Mouse (Mus musculus): Measurements from ENCODE around the gene Crebzf. TPM values are rescaled to one million over a fixed set of nuclear protein-coding genes. Genes with fewer than 3 reads are reported as not detected.

Crebzf gene
- 38.8 and 41.2 TPM in 2 replicates for polyA plus RNA-seq (2015; fragmentation: Nextera tagmentation; extraction: Ambion mirVana)

DNA sequence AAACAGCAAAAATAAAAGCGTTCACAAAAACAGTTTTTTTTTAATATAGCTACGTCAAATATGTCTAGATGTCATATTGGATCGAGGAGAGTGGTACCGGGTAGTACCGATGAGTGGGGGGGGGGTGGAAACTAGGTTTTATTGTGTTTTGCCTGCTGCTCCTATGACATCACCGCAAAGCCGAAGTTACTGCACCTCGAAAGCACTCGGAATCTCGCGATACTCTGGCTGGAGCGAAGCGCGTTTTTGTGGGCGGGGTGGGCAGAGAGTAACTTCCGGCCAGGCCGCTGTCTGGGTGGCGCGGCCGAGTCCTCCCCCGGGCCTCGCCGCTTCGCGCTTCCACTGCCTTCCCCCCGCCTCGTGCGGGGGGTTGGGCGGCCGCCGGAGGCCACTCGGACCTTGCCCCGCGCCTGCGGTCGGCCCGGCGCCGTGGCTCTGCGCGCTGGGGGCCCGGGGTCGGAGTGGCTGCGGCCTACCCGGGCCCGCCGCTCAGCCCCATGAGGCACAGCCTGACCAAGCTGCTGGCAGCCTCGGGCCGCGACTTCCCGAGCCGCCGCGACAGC, at the start of gene Crebzf:
Crebzf (plus strand) TSS at position 212 of the 563 bp plus-strand sequence.
- under 1% methylated on average over 41 of the region's 54 CpGs for WGBS
- peak within 1 kb of the TSS; percentile 99 for H3K4me2 ChIP-seq
- peak within 1 kb of the TSS; percentile 98 for H3K4me3 ChIP-seq
- peaks cover 5% of the 10 kb centered on the region for H3K36me3 ChIP-seq
- peak within 1 kb of the TSS; percentile 99 for H3K9ac ChIP-seq
- H3K4me1 ChIP-seq (replicated peaks) = peaks cover 14% of the 10 kb centered on the region
- H3K9me3 ChIP-seq = no peaks in the 10 kb centered on the region
- H3K27ac ChIP-seq (replicated peaks) = peak within 1 kb of the TSS; percentile 98
- ATAC-seq (ENCODE audit: low read depth) = peak; percentile 96
- H3K27me3 ChIP-seq = no peaks in the 10 kb centered on the region

DNA sequence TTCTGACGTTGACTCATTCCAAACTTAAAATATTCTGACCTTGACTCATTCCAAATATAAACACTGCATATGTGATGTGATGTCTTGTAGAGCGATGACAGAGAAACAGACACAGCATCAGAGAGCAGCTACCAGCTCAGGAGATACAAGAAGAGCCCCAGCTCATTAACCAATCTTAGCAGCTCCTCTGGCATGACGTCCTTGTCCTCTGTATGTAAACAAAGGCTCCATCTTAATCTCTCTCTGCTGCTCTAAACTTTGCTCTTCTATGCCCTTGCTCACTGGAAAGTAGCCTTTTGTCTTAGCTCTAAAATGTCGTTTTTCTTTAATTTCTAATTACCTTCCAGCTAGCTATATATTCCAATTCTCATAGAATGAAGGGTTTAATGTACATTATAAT, 47.5 kb upstream of the Crebzf start:
- H3K27ac ChIP-seq (replicated peaks) = no peak overlapping the region
- no peak overlapping the region for H3K9ac ChIP-seq
- no peaks in the 10 kb centered on the region for H3K27me3 ChIP-seq
- H3K36me3 ChIP-seq = no peaks in the 10 kb centered on the region
- ATAC-seq (ENCODE audit: low read depth) = no peak
- WGBS = 70% methylated on average over 4 of the region's 4 CpGs
- H3K4me1 ChIP-seq (replicated peaks) = no peaks in the 10 kb centered on the region
- H3K4me2 ChIP-seq = no peak overlapping the region
- H3K4me3 ChIP-seq = no peak overlapping the region
- no peaks in the 10 kb centered on the region for H3K9me3 ChIP-seq

DNA sequence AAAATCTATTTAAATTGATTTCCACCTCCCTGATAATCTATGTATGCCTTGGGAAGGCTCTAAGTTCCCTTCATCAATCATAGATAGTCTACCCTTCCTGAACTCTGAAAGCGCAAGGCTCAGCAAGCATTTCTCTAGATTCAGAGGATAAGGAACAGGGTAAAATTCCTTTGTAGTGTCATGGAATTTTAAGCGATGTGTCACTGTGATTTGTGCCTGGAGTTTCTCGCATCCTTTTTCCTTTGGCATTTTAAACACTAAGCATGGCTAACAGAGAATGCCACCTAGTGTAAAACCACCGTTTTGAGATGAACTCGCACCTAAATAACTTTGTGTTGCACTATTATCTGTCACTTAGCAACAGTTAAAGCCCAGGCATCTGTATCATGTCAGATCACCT, 46.6 kb upstream of the Crebzf start:
- Histone ChIP-seq H3K9me3 (no peaks in the 10 kb centered on the region), H3K4me1 (replicated peaks) (no peaks in the 10 kb centered on the region), H3K9ac (no peak overlapping the region), H3K4me3 (no peak overlapping the region), H3K4me2 (no peak overlapping the region), H3K36me3 (no peaks in the 10 kb centered on the region), H3K27ac (replicated peaks) (no peak overlapping the region), H3K27me3 (no peaks in the 10 kb centered on the region)
- 56% methylated on average over 5 of the region's 5 CpGs for WGBS
- ATAC-seq (ENCODE audit: low read depth) = no peak

DNA sequence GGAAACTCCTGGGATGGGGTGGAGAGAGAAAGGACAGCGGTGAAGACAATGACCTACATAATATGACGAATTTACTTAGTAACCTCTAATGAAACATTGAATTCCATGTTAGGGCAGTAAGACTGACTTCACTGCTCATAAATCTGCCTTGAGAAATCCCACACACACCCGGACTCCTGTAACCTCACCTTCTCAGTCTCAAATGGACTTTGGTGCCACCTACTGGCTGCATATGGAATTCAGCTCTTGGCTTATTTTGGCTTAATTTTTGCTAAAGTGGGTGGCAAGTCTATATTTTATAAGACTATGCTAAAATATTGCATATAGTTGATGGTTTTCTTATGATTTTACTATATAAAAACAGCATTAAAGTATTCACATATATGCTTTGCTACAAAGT, 32.6 kb upstream of the Crebzf start:
- H3K4me3 ChIP-seq = no peak overlapping the region
- no peaks in the 10 kb centered on the region for H3K27me3 ChIP-seq
- 44% methylated on average over 3 of the region's 3 CpGs for WGBS
- H3K27ac ChIP-seq (replicated peaks) = no peak overlapping the region
- no peak for ATAC-seq (ENCODE audit: low read depth)
- H3K9me3 ChIP-seq = no peaks in the 10 kb centered on the region
- no peaks in the 10 kb centered on the region for H3K36me3 ChIP-seq
- H3K4me1 ChIP-seq (replicated peaks) = no peaks in the 10 kb centered on the region
- H3K4me2 ChIP-seq = no peak overlapping the region
- no peak overlapping the region for H3K9ac ChIP-seq

DNA sequence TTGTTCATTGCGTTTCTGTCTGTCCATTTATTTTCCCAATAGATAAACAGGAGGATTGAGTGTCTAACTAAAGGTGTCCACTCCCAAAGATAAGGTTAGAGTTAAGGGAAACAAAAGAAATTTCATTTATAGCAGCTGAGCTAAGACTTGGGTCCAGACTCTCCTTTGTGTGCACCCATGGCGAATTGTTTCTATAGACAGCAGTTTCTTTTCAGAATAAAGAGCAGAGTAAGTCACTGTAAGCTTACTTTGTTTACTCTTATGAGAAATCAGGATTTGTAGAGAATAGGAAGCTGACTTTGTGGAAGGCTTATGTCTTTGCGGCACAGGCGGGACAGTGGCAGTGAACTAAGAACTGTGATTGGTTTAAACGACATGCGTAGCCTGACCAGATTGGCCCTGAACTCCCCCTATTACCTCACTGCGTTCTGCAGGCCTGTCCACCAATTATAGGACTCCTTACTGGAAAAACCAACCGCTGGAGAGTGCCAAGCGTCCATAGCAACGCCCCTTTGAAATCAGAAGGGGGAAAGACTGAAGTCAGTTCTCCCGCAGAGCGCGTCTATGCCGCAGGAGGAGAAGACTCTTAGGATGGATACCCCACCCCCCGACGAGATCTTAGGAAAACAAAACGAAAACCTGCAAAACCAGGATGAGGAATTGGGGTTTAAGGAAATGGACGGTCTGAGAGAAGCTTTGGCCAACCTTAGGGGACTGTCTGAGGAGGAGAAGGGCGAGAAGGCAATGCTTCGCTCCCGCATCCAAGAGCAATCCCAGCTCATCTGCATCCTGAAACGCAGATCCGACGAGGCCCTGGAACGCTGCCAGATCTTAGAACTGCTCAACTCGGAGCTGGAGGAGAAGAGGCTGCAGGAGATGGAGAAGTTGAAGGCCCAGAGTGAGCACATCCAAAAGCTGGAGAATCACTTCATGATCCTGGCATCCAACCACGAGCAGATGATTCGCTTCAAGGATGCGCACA, 16.2 kb upstream of the Crebzf start, which contains the start of gene Ccdc89:
Ccdc89 (plus strand) TSS at position 558 of the 982 bp plus-strand sequence.
- WGBS = 19% methylated on average over 29 of the region's 29 CpGs
- Histone ChIP-seq H3K27ac (replicated peaks) (peak within 1 kb of the TSS; percentile 46; the same call in 1 of the 2 replicates), H3K4me2 (peak within 1 kb of the TSS; percentile 69), H3K9ac (peak within 1 kb of the TSS; percentile 70), H3K27me3 (no peaks in the 10 kb centered on the region), H3K4me1 (replicated peaks) (peaks cover 10% of the 10 kb centered on the region), H3K36me3 (no peaks in the 10 kb centered on the region), H3K4me3 (peak within 1 kb of the TSS; percentile 43), H3K9me3 (no peaks in the 10 kb centered on the region)
- ATAC-seq (ENCODE audit: low read depth) = peak; percentile 100

DNA sequence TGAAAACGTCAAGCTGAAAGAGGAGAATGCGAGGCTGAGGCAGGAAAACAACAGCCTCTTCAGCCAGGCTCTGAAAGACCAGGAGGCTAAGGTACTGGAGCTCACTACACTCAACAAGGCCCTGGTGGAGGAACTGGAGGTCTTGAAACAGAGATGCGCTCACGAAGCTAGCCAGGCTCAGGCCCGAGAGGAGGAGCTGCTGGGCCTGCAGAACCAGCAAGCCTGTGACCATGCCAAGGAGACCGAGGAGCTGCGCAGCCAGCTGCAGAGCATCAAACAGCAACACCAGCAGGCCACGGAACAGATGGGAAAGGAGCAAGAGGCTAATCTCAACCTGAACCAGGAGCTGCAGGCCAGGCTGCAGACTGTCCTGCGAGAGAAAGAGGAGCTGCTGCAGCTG, 15.5 kb upstream of the Crebzf start:
- H3K4me1 ChIP-seq (replicated peaks) = peaks cover 10% of the 10 kb centered on the region
- H3K36me3 ChIP-seq = no peaks in the 10 kb centered on the region
- H3K27ac ChIP-seq (replicated peaks) = no peak overlapping the region
- no peak for ATAC-seq (ENCODE audit: low read depth)
- peak overlapping the region; percentile 69 for H3K4me2 ChIP-seq
- 69% methylated on average over 9 of the region's 9 CpGs for WGBS
- peak overlapping the region; percentile 43 for H3K4me3 ChIP-seq
- peak overlapping the region; percentile 70 for H3K9ac ChIP-seq
- no peaks in the 10 kb centered on the region for H3K9me3 ChIP-seq
- H3K27me3 ChIP-seq = no peaks in the 10 kb centered on the region

DNA sequence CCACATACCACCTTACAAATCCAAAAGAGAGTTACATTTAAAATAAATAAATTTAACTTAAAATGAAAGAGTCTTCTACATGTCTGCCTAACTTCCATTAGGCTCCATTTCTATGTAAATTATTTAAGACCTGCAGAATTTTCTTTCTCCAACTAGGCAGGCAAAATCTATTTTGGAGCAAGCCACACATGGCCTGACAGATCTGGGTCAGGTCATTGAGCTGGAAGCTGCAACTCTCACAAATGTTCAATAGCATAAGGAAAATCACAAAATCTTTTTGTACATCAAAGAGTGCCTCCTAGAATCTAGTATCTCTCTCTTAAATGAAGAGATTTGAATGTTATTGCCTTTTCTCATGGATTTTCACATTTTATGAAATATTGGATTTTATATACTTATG, 10.3 kb upstream of the Crebzf start:
- H3K4me1 ChIP-seq (replicated peaks) = peaks cover 3% of the 10 kb centered on the region
- H3K4me3 ChIP-seq = no peak overlapping the region
- H3K27me3 ChIP-seq = no peaks in the 10 kb centered on the region
- no peaks in the 10 kb centered on the region for H3K9me3 ChIP-seq
- H3K4me2 ChIP-seq = no peak overlapping the region
- no peak overlapping the region for H3K27ac ChIP-seq (replicated peaks)
- no peaks in the 10 kb centered on the region for H3K36me3 ChIP-seq
- no peak for ATAC-seq (ENCODE audit: low read depth)
- no peak overlapping the region for H3K9ac ChIP-seq

DNA sequence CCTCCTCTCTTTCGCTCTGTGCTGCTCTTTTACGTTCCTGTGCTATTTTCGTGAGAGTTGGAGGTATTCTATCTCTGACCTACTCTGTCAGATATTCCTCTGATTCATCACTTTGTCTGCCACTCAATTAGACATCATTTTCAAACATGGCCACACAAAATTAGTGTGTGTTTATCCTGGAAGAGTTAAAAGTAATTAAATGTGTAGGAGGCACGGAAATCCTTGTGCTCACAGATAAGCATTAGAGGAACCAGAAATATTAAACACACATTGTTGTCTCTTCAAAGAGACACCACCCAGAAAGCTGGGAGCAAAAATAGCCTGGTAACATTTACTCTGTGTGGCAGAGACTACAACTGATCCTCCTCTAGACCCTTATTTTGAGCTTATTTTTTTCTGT, 2.5 kb upstream of the Crebzf start:
- Histone ChIP-seq H3K4me1 (replicated peaks) (peaks cover 7% of the 10 kb centered on the region), H3K9ac (no peak overlapping the region), H3K27ac (replicated peaks) (no peak overlapping the region), H3K36me3 (no peaks in the 10 kb centered on the region), H3K9me3 (no peaks in the 10 kb centered on the region), H3K27me3 (no peaks in the 10 kb centered on the region), H3K4me2 (no peak overlapping the region), H3K4me3 (no peak overlapping the region)
- 96% methylated on average over 4 of the region's 4 CpGs for WGBS
- ATAC-seq (ENCODE audit: low read depth) = no peak

DNA sequence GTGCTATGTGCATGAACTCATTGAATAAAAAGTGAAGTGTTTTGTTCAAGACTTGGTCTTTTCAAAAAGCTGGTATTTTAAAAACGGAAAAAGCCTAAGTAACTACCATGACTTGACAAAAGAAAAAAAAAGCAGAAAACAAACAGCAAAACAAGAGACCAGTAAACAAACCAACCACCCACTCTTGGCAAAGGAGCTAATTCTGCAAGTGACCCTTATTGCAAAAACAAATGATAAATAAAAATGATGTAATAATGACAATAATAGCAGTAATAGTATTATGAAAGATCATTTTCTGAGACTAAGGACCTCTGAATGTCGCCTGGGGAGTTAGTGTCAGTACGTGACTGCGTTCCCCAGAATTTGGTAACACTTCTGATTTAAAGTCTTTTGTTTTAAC, 459 bp upstream of the Crebzf start:
- WGBS = 14% methylated on average over 4 of the region's 4 CpGs
- peaks cover 14% of the 10 kb centered on the region for H3K4me1 ChIP-seq (replicated peaks)
- H3K9ac ChIP-seq = peak overlapping the region; percentile 99
- H3K27ac ChIP-seq (replicated peaks) = peak overlapping the region; percentile 98
- H3K4me2 ChIP-seq = peak overlapping the region; percentile 99
- H3K9me3 ChIP-seq = no peaks in the 10 kb centered on the region
- H3K36me3 ChIP-seq = 0 out of 2 replicates have a peak, but pooled peaks cover under 1% of the 10 kb centered on the region
- peak overlapping the region; percentile 98 for H3K4me3 ChIP-seq
- peak; percentile 23; the same call in 1 of the 2 replicates for ATAC-seq (ENCODE audit: low read depth)
- H3K27me3 ChIP-seq = no peaks in the 10 kb centered on the region

DNA sequence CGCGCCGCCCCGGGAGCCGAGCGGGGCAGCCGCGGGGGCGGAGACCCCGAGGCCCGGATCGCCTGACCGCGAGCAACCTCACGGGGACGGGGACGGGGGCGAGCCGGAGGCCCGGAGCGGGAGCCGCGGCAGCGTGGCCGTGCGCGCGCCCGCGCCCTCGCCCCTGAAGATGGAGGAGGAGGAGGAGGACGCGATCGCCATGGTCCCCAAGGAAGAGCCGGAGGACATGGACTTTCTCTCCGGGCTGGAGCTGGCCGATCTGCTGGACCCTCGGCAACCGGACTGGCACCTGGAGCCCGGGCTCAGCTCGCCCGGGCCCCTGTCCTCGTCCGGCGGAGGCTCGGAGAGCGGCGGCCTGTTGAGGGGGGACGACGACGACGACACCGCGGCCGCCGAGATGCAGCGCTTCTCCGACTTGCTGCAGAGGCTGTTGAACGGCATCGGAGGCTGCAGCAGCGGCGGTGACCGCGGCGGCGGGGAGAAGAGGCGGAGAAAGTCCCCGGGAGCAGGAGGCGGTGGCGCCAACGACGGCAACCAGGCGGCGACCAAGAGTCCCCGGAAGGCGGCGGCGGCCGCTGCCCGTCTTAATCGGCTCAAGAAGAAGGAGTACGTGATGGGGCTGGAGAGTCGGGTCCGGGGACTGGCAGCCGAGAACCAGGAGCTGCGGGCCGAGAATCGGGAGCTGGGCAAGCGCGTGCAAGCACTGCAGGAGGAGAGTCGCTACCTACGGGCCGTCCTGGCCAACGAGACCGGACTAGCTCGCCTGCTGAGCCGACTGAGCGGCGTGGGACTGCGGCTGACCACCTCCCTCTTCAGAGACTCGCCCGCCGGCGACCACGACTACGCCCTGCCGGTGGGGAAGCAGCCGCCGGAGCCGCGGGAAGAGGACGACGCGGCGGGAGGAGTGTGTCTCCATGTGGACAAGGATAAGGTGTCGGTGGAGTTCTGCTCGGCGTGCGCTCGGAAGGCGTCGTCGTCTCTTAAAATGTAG, 867 bp downstream of the Crebzf start:
- Histone ChIP-seq H3K4me1 (replicated peaks) (peaks cover 14% of the 10 kb centered on the region), H3K9me3 (no peaks in the 10 kb centered on the region), H3K27ac (replicated peaks) (peak overlapping the region; percentile 98), H3K4me2 (peak overlapping the region; percentile 99), H3K9ac (peak overlapping the region; percentile 99), H3K27me3 (no peaks in the 10 kb centered on the region), H3K4me3 (peak overlapping the region; percentile 98), H3K36me3 (peaks cover 7% of the 10 kb centered on the region)
- ATAC-seq (ENCODE audit: low read depth) = peak; percentile 82
- WGBS = under 1% methylated on average over 122 of the region's 123 CpGs

DNA sequence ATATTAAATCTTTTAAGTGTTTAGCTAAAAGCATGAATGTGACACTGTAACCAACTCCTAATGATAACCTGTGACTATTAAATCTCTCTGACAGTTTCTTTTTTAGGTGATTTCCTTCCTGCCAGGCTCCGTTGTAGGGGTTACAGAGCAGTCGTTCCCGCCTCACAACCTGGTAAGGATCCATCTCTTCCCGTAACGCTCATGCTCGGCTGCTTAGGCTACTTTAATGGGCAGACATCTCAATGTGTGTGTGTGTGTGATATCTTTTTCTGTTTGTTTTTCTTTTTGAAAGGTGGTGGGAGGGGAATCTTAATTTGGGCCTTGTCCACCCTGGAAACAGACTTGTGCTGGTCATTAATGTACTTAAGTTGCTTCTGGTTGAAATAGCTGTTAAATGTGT, 1.7 kb downstream of the Crebzf start:
- ATAC-seq (ENCODE audit: low read depth) = no peak
- WGBS = 0% methylated on average over 6 of the region's 6 CpGs

More for the DNA sequence above, 1.7 kb downstream of the Crebzf start:
- Histone ChIP-seq H3K9ac (peak overlapping the region; percentile 99), H3K4me1 (replicated peaks) (peaks cover 14% of the 10 kb centered on the region), H3K4me2 (peak overlapping the region; percentile 99), H3K27me3 (no peaks in the 10 kb centered on the region), H3K27ac (replicated peaks) (peak overlapping the region; percentile 98), H3K9me3 (no peaks in the 10 kb centered on the region), H3K4me3 (peak overlapping the region; percentile 98), H3K36me3 (peaks cover 7% of the 10 kb centered on the region)

All from neural tube, embryonic 13.5 days (tissue).